Mouse (Mus musculus) skeletal muscle tissue, adult 2 months (tissue): ENCODE results near the gene Suz12.
"Not testable (repeated sequence)": the region's sequence is repeated elsewhere in the genome, so short reads cannot be mapped to it uniquely, and the experiment has no call there.

Source experiments
- DNase-seq: peaks from one replicate; pipeline ENCODE4 v3.0.0-alpha.2; 2012; ENCODE audit warnings: low read depth, low spot score

The Suz12 gene

DNA sequence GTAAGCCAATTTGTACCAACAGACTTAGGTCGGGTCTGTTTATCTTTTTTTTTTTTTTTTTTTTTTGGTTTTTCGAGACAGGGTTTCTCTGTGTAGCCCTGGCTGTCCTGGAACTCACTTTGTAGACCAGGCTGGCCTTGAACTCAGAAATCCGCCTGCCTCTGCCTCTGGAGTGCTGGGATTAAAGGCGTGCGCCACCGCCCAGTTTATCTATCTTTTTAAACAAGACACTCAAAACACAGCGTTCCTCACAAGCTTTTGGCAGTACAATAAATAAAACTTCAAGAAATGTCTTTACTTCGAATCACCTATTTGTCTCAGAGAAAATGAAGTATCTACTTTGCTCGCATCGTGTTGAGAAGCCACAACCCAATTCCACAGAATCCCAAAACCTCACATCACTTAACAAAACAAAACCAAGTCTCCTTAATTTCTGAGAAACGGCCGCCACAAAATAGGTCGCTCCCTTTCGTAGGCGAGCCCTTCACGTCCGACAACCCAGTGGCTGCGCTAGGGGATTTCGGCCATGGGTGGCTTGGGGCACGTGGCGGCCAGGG, 793 bp upstream of the Suz12 start:
- DNase-seq = no peak

- no peak for DNase-seq
These were observed 707 bp downstream of the Suz12 start for GRCm38 (mm10) chr11:79993356-79994270.

DNA sequence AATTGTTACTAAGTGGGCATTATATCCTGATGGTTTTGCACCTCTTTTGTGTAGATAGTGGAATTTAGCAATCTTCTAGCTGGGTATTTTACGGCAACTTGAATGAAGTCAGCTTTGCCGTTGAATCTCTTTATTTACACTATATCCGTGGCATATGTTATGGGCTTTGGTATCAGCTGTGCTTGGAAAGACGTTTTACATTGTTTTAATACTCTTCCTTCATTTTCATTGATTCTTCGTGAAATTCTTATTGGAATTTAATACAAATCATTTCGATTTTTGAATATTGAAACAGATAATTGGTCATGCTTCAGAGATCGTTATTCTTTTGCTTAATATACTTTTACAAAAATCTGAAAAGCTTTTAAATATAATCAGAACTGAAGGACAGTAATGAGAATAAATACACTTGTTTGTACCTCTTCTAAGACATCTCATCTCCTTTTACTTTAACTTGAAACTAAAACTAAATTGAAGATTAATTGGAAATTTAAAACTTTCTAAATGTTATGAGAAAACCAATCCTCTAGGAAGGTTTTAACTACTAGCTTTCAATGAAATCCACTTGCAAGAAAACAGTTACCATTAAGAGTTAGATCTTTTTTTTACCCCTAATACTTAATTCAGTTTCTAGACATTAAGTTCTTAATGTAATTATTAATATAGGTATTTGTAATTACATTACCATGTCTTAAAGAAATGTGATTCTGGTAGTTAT, 1.5 kb downstream of the Suz12 start:
- no peak for DNase-seq

DNA sequence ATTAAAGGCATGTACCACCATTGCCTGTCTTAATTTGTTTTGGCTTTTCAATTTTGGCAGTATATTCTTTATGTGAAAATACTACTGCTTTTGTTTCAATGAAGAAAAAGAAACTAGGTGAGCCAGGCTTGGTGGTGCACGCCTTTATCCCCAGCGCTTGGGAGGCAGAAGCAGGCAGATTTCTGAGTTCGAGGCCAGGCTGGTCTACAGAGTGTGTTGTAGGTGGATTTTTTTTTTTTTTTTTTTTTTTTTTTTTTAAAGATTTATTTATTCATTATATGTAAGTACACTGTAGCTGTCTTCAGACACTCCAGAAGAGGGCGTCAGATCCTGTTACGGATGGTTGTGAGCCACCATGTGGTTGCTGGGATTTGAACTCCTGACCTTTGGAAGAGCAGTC, 23.6 kb downstream of the Suz12 start:
- DNase-seq = not testable (repeated sequence)

GRCm38 (mm10) chr11:80019792-80020191, 26.9 kb downstream of the Suz12 start:
- no peak for DNase-seq

DNA sequence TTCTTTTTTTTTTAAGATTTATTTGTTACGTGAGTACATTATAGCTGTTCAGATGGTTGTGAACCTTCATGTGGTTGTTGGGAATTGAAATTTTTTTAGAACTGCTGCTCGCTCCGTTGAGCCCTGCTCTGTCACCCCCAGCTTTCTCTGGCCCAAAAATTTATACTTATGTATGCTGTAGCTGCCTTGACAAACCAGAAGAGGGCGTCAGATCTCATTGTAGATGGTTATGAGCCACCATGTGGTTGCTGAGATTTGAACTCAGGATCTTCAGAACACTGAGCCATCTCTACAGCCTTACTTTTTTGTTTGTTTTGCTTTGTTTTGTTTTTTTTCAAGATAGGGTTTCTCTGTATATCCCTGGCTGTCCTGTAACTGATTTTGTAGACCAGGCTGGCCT, 28.4 kb downstream of the Suz12 start:
- no peak for DNase-seq

DNA sequence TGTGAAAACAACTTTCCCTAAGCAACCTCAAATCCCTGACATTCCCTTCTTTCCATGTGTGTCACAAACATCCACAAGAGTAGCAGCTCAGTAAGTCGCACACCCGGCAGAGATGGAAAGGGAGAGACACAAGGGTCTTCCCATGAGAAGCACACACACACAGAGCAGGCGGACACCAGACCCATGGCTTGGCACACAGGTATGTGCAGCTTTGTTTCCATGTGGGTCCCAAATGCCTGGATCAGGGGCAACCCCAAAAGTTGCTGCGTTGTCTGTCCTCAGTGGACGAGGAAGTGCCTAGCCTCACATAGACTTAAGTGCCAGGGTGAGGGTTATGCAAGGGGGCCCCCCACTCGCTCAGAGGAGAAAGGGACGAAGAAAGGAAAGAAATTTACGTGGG, 44.6 kb downstream of the Suz12 start:
- DNase-seq = no peak

DNA sequence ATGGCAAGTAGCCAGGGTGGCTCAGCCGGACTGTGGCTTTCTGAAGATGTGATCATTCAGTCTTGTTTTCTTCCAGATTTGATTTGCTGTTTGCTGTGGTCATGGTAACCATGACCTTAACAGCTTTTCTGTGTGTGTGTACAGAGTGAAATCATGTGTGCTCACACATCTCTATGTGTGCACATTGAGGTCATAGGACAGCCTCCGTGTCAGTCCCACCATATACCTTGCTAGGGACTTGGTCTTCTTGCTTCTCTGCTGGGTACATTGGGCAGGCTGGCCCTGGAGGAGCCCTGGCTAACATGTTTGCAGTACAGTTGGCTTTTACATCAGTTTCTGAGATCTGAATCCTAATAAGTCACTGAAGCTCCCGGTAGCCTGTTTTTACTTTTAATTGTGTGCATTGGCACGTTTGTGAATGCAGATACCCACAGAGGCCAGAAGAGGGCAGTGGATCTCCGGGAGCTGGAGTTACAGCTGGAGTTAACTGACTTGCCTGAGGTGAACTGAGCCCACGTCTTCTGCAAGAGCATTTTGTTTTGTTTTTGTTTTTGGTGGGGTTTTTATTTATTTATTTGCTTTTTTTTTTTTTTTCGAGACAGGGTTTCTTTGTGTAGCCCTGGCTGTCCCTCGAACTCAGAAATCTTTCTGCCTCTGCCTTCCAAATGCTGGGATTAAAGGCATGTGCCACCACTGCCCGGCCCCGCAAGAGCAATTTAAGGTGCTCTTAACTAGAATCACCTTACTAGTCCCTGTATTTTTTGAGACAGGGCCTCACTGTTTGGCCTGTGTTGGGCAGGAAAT, 49.9 kb downstream of the Suz12 start:
- peak; percentile 47 for DNase-seq

DNA sequence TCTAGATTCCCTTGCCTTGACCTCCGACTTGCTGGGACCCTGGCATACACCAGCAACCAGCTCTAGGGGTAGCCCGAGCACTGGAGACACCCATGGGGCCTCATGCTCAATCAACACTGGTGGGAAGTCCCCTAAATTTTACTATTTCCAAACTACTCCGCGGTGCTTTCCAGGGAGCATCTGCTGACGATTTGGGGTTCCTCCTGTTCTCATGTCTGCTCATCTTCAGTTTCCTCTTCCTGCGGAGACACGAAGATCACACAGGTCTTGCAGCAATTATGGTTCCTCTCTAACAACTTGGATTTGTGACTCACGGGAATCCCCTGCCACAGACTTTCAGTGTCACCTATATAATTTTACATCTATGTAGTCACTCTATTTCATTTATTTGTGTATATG, 50.5 kb downstream of the Suz12 start:
- no peak for DNase-seq

DNA sequence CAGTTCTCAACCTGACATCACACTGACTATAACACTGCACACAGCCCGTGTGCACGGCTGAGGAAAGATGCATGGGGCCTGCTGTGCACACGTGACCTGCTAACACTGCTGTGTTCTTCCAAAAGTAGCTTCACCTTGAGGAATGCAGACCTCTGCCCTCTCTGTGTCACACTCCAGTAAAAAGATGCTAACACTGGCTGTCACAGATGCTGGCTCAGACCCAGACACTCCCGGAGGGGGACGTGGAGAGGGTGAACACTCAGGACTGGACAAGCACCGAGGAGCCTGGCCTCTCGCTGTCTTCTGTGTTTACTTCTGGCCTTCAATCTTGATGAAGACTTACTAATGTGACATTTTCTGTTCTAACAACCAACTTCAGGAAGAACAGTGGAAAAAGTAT, 54.0 kb downstream of the Suz12 start:
- DNase-seq = no peak

DNA sequence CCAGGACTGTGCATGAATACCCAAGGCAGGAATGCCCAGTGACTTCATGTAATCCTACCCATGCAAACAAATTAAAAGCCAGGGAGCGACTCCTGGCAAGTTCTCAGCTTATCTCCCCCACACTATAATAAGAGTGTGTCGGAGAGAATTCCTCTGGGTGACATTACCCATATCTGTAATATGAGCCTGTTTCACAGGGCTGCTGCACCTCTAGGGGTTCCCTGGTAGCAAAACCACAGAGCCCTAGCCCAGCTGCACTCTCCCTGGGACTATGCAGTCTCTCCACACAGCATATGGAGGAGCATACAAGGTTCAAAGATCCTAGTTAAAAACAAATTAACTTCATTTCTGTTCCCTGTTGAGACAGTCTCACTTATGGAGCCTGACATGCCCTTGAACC, 57.2 kb downstream of the Suz12 start:
- DNase-seq = no peak

DNA sequence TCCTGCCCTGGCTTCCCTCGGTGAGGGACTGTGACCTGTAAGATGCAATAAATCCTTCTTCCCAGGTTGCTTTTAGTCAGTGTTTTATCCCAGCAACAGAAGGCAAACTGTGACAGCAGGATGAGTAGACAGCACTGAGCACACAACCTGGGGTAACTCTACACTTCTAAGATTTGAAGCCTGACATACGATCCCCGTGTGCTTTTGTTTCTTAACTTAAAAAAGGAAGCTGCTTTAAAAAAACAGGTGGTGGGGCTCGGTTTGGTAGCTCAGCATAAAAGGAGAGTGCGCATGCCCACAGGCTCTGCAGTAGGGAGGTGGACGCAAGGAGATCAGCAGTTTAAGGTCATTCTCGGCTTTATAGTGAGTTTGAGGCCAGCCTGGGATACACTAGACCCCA, 59.5 kb downstream of the Suz12 start:
- no peak for DNase-seq

- no peak for DNase-seq
These were observed 60.3 kb downstream of the Suz12 start for GRCm38 (mm10) chr11:80053171-80053570.

- DNase-seq = no peak
These were observed 61.8 kb downstream of the Suz12 start for GRCm38 (mm10) chr11:80054659-80055058.

DNA sequence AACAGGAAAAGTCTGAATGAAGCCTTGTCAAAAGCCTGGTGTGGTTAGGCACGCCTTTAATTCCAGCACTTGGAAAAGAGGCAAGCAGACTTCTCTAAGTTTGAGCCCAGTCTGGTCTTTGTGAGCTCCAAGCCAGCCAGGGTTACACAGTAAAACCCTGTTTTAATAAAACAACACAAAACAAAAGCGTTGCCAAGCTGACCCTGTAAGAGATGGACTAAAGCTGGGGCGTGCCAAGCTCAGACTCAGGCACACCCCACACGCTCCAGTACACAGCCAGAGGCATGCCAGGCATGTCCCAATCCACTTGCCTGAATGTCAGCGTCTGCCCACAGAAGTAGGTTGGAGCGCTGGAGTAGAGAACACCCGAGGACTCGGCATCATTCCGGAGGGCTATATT, 63.2 kb downstream of the Suz12 start:
- DNase-seq = no peak

GRCm38 (mm10) chr11:80062159-80062558, 69.3 kb downstream of the Suz12 start:
- DNase-seq = peak; percentile 44

- not testable (repeated sequence) for DNase-seq
These were observed 73.5 kb downstream of the Suz12 start for GRCm38 (mm10) chr11:80066373-80066772.

DNA sequence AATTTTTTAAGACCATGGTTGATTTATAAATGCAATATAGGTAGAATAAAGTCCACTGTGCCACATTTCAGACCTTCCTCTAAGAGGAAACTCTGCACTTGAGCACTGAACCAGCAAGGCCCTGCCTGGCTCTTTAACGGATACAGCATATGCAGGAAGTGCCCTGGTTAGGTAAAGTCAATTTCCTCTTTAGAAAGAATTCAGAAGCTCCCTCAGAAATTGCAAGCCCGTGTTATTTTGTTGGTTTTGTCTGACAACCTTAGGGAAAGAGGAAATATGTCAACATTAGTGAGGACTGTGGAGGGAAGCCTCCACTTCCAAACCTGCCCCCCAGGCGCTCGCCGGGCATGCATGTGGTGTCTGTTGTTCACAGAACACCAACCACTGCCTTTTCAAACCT, 74.7 kb downstream of the Suz12 start:
- DNase-seq = no peak

DNA sequence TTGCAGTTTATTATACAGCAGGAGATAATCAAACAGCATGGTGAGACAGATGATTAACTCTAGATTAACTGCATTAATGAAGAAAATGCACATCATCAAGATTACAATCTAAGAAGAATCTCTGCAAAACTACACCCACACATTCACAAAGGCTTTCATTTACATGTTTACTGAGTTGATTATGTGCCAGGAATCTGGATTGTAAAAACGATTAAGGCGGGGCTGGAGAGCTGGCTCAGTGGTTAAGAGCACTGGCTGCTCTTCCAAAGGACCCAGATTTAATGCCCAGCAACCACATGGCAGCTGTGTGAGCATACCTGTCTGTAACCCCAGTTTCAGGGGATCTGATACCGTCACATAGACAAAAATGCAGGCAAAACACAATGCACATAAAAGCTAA, 76.9 kb downstream of the Suz12 start:
- DNase-seq = no peak

- DNase-seq = no peak
These were observed 78.1 kb downstream of the Suz12 start for GRCm38 (mm10) chr11:80071039-80071438.

DNA sequence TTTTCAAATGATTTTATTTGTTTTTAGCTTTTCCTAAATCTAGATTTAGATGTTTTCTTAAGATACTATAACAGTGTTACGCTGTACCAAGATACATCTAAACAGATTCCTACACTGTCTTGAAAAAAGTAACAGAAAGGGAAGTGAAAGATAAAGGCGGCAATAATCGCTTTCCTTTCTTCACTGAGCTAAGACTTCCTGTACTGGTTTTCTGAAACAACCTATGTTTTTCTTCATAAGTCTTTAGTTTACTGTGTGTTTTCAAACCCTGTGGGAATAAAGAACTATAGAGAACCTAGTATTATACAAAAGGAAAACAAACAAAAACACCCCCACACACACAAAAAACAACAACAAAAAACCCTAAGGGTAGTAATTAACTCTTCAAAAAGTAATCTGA, 79.5 kb downstream of the Suz12 start:
- DNase-seq = no peak
